Mouse (Mus musculus) layer of hippocampus, adult 2 months (tissue): ENCODE results near the gene Tbx21. TPM values are rescaled to one million over a fixed set of nuclear protein-coding genes. Genes with fewer than 3 reads are reported as not detected.

ENCODE experiments used
- DNase-seq, 2 experiments: peaks; one replicate each; pipeline ENCODE4 v3.0.0; 2022; ENCODE audit warnings: low spot score in 2 of 2
- H3K27ac ChIP-seq: fragments of 200-600 bp; 2 replicates; pipeline ENCODE4 v1.8.1; 2022
- H3K4me3 ChIP-seq: fragments of 200-600 bp; 2 replicates; pipeline ENCODE4 v1.8.1; 2022; ENCODE audit warnings: mild to moderate bottlenecking
- CTCF ChIP-seq: fragments of 200-600 bp; conservative IDR thresholded peaks from 2 replicates; pipeline ENCODE4 v1.8.1; 2022; ENCODE audit warnings: antibody characterized with exemption, mild to moderate bottlenecking, moderate library complexity
- long read RNA-seq, 2 experiments: library from polyadenylated mRNA; stranded (forward); transcript quantifications; one replicate each; pipeline ENCODE4 v2.0.0; 2021; ENCODE audit warnings: borderline mapping rate in 2 of 2
- total RNA-seq, 2 experiments: library from RNA; stranded (reverse); gene quantifications; 2 replicates each; pipeline ENCODE4 v1.2.3; 2021

The Tbx21 gene
- total RNA-seq = under 1 TPM; 0.17 to 0.23 TPM
- long read RNA-seq, experiment 1 = 0 reads
- long read RNA-seq, experiment 2, partial matches to known transcripts = 0 of 1 reads
- long read RNA-seq, experiment 2, other reads (novel, unspliced or antisense) = 0 of 1 reads

DNA sequence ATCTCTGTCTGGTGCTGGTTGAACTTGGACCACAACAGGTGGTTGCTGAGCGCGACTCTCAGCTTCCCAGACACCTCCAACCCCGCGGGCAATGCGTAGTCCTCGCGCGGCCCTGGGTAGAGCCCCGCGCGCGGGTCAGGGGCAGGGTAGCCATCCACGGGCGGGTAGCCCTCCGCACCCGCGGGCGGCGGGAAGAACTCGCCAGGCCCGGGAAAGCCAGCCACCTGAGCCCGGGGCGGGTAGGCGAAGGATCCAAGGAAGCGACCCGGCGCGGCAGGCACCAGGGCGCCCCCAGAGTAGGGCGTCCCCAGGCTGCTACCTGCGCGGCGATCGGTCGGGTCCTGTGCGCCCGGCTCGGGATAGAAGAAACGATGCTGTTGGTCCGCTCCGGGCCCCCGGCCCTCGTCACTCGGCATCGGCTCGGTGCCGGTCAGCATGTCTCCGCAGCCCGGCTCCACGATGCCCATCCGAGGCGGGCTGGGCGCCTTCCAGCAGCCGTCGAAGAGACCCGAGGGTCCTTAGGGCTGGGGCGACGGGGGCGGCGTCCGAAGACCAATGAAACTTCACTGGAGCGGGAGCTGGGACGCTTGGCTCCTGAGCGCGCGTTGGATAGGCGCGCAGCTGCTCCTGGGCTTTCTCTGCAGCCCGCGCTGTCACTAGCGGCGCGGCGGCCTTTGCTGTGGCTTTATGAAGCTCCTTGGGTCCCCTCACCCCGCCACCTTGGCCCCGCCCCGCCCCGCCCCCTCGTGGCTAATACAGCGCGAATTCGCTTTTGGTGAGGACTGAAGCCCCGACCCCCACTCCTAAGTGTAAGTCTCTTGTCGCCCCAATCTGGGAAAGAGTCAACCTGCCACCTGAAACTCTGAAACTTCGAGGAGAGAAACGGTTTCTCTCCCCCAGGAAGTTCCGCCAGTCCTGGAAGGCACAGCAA, at the start of gene Tbx21:
Tbx21 (minus strand) TSS at position 661 of the 931 bp plus-strand sequence.
- Histone ChIP-seq H3K27ac (no peak within 1 kb of the TSS), H3K4me3 (peak within 1 kb of the TSS; percentile 45)
- no peak for TF ChIP-seq CTCF
- no peak for DNase-seq

DNA sequence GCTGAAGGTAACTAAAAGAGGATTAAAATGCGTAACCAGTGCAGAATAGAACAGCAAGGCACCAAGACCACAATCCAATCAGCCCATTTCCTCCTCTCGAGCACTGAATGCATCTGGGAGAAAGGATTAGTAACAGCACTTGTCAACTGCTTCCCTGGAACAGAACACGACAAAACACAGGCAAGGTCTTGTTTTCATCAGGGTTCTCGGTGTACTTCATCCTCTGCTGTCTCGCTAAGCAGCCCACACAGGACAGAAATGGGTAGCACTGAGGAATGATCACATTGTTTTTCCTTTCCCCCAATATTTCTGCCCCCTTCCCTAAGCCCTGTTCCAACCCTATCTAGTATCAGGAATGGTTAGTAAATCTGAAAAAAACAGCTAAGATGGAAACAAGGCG, 45.2 kb upstream of the Tbx21 start:
- no peak overlapping the region for H3K4me3 ChIP-seq
- no peak for TF ChIP-seq CTCF
- H3K27ac ChIP-seq = peak overlapping the region; percentile 90
- DNase-seq = no peak

DNA sequence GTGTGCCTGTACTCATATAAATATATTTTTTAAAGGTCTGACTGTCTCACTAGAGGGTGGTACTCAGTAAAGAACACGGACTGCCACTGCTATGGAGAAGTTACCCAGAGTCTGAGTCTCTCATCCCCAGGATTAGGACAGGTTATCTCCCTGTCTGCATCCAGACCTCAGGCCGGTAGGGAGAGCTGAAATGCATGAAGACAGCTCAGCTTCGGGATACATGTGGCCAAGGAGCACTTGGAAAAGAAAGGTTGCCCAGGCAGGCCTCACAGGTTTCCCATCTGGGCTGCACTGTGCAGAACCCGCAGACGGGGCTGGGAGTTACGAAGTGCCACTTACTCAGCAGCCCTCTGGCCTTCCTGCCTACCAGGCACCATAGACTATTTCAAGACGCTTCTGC, 41.9 kb upstream of the Tbx21 start:
- no peak for TF ChIP-seq CTCF
- DNase-seq = no peak
- H3K27ac ChIP-seq = peak overlapping the region; percentile 72
- H3K4me3 ChIP-seq = no peak overlapping the region

DNA sequence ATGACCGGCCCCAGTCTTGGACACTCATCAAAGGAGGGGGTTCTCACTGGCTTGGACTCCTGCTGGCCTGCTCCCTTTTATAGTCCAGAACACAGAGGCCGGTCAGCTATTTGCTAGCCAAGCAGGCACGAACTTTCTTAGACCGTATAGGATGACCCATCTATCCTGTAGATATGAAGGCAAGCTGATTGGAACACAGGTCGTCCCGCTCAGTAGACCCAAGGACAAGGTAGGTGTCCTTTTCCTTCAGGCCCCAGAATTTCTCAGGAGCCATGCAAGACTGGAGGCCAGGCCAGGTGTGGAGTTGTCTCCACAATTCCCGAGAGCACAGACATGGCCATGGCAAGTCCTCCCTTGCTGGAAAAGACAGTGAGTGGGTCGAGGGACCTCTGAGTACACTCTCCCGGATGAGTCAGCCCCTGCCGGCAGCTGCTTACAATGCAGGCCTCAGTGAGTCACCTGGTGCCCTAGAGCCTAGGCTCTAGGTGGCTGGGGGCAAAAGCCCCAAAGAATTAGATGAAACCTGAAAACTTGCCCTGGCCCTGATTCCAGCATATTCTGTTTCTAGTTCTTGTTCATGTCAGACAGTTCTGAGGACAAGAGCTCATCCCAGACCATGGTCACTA, 37.6 kb upstream of the Tbx21 start:
- peak; percentile 54 for TF ChIP-seq CTCF
- peak overlapping the region; percentile 83; the same call in 1 of the 2 replicates for H3K4me3 ChIP-seq
- no peak for DNase-seq
- H3K27ac ChIP-seq = peak overlapping the region; percentile 97

DNA sequence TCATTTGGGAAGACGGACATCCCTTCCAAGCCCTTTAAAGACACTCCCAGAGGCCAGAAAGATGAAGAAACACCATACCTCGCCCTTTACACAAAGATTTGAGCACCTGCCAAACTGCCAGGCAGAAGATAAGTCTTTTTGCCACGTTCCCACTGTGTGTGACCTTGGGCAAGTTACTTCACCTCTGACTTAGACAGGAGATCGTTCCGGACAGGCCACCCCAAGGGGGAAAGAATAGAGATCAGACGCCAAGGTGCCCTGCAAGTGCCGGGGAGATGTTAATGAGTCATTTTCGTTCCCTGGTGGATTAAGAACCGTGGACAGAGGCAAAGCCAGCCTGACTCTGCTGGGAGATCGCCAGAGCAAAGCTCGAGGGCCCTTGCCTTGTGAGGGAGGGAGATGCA, 36.9 kb upstream of the Tbx21 start:
- TF ChIP-seq CTCF = no peak
- peak overlapping the region; percentile 83 for H3K4me3 ChIP-seq
- peak overlapping the region; percentile 97 for H3K27ac ChIP-seq
- no peak for DNase-seq

DNA sequence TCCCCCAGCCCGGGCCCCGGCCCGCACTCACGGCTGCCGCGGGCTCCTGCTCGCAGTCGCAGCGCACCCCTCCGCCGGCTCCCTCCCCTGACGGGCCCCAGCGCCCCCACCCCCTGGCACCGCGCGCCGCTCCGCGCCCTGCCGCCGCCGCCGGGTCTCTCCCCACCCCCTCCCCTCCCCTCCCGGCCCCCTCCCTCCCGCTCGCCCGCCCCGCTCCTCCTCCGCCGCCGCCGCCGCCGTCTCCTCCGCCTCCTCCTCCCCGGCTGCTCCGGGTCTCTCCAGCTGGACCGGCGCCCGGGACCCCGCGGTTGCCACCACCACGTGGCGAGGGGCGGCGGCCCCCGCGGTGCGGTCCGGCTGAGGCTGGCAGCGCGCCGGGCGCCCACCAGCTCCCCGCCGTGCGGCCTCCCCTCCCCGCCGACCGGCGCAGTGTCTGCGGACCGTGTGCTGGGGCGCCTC, 36.2 kb upstream of the Tbx21 start, which contains the start of gene Tbkbp1:
Tbkbp1 (minus strand) TSS at position 153 of the 459 bp plus-strand sequence.
- no peak for TF ChIP-seq CTCF
- H3K27ac ChIP-seq = peak within 1 kb of the TSS; percentile 97
- no peak for DNase-seq
- H3K4me3 ChIP-seq = peak within 1 kb of the TSS; percentile 83

DNA sequence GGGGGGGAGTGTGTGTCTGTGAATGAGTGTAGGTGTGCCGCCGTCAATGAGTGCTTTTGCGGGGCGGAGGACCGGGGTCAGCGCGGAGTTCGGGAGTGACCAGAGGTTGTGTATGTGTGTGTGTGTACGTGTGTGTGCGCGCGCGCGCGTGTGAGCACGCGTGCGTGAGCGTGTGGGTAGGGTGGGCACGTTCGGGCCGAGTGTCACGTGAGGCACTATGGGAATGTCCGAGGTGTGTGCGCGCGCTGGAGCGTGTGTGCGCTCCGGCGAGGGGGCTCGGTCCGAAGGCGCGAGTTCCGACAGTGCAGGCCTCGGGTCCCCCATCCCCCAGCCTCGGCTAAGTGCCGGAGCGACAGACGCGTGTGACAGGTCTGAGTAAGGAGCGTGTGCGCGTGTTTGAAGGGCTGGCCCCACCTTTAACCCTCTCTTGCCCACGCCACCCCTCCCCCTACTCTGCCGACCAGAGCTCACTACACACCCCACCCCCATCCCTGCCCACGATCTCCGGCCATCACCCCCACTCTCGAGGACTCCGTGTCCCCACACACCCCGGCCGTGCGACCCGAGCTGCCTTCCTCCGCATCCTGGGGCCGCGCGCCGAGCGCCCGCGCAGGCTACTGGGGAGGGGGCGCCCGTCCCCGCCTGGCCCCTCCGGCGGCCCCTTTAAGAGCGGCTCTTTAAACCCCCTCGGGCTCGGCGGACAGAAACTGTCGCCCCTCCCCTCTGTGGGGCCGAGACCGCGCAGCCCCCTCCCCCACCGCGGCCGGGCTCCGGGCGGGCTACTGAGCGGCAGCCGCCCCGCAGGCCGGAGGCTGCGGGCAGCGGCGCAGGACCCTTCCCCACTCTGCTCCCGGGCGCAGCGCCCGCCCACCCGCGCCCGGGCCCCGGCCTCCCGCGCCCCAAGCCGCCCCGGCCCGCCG, 35.5 kb upstream of the Tbx21 start:
- TF ChIP-seq CTCF = no peak
- peak overlapping the region; percentile 83 for H3K4me3 ChIP-seq
- DNase-seq = peak; percentile 49 to 52
- peak overlapping the region; percentile 97 for H3K27ac ChIP-seq

DNA sequence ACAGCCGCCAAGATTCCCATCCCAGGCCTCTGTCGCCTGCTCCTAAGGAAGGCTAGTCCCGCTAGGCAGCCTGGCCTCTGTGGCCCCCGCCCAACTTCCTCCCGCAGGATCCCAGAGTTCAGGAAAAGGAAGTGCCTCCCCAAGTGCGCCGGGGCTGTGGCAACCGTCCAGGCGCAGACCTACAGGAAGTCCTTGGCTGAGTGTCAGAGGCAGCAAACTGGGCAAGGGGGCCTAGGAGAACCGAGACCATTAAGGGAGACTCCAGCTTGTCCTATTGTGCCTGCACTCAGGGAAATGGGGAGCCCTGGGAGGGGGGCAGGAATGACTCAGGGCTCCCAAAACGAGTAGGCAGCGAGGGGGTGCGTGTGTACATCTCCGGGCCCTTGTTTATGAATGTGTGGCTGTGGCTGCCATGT, 34.9 kb upstream of the Tbx21 start:
- Histone ChIP-seq H3K27ac (peak overlapping the region; percentile 97), H3K4me3 (peak overlapping the region; percentile 83)
- peak; percentile 39 to 55 for DNase-seq
- no peak for TF ChIP-seq CTCF

DNA sequence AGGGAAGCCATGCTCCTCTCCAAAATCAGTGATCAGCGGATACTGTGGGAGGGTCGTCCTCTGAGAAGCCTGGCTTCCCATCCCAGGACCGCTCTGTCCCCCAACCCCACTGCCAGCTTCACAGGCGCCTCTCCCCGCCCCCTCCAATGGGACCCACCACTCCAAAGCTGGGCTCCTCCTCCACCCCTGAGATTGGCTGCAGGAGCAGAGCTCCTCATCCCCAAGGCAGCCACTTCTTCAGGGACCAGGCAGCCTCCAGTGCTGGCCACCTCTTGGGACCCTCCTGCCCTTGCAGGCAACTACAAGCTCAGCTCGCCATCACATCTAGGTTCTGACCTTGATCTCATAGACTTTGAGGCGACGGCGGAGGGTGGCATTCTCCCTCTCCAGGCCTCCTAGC, 33.9 kb upstream of the Tbx21 start:
- no peak for TF ChIP-seq CTCF
- Histone ChIP-seq H3K4me3 (peak overlapping the region; percentile 83; the same call in 1 of the 2 replicates), H3K27ac (peak overlapping the region; percentile 97)
- DNase-seq = no peak

DNA sequence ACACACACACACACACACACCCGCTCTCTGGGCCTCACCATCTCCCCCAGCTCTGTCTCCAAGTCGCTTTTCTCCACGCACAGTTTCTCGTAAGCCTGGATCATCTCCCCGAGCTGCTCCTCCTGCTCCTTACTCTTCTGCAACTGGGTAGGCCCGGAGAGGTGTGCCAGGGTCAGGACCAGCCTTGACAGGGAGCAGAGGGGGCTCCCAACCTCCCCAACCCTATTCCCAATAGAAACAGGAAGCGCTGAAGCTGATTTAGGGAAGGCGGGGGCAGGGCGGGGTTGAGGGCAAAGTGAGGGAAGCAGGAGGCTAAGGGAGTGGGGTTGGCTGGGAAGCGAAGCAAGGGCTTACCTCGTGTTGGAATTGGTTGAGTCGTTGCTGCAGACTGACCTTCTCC, 33.5 kb upstream of the Tbx21 start:
- Histone ChIP-seq H3K27ac (peak overlapping the region; percentile 97), H3K4me3 (no peak overlapping the region; the same call in 1 of the 2 replicates)
- DNase-seq = no peak
- TF ChIP-seq CTCF = no peak

DNA sequence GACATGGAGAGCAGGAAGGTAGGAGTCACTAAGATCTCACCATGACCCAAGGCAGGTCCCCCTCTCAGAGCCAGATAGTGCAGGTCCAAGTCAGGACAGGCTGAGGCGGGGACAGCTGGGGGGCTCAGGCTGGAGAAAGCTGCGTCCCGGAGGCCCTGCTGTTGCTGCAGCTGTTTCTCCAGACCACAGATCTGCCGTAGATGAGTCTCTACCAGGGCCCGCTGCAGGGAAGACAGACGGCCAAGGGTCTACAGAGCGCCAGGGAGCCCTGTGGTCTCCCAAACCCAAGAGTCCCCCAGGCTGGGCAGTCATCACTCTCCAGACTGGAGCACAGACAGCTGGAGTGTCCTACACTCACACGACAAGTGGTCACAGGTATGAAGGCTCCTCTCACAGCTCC, 32.2 kb upstream of the Tbx21 start:
- no peak for TF ChIP-seq CTCF
- Histone ChIP-seq H3K27ac (no peak overlapping the region), H3K4me3 (no peak overlapping the region)
- DNase-seq = no peak

DNA sequence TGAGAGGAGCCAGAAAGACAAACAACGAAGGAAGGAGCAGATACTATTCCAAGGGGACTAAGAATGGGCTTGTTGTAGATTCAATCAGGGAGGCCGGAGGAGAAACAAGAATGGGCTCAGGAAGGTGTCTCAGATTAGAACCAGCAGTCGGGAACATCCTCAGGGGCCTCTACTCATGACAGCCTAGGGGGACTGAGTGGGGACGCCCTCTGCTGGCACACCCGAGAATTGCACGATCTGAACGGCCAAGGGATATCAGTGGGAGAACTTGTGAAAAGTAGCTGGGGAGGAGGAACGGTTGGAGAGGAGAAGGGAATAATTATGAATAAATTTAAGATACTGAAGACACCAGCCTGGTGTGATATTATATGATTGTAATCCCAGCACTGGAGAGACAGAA, 31.6 kb upstream of the Tbx21 start:
- Histone ChIP-seq H3K27ac (no peak overlapping the region), H3K4me3 (no peak overlapping the region)
- DNase-seq = peak; percentile 75 to 91
- peak; percentile 94 for TF ChIP-seq CTCF
